Comparison of ENCODE assay signal across 19 mouse cellular contexts in genomic region chr11:54977385-54977937, GRCm38 (mm10). TPM values are rescaled to one million over a fixed set of nuclear protein-coding genes. Genes with fewer than 3 reads are reported as not detected.
A peak's percentile ranks its signal among the peaks of the same experiment; 100 is the strongest.
DNase-seq lines count a peak whose midpoint lies in the region; ATAC-seq lines count a peak whose summit lies in the region.
"Had no signal": no experiment of that assay in that cellular context is flagged by ENCODE, and none has a peak within 500 bp of the region (broad histone marks: within the 10 kb centered on the region; RNA-seq: fewer than 3 reads in every experiment).

No protein-coding gene starts in this region.

- peaks cover 28% of the 10 kb centered on the region for H3K4me1 ChIP-seq in heart, embryonic 15.5 days (replicated peaks)
- H3K4me1 ChIP-seq in intestine, embryonic 16.5 days (ENCODE audit: control insufficient read depth, insufficient read depth, low read length), result peaks cover 14% of the 10 kb centered on the region
- peaks cover 10% of the 10 kb centered on the region for H3K4me1 ChIP-seq in stomach, embryonic 16.5 days (ENCODE audit: control insufficient read depth, insufficient read depth, low read length)
- H3K4me1 ChIP-seq: embryonic facial prominence, embryonic 12.5 days had no signal

- no peak overlapping the region for H3K9ac ChIP-seq in heart, embryonic 15.5 days
- no peak overlapping the region for H3K9ac ChIP-seq in intestine, embryonic 16.5 days (ENCODE audit: low read depth, low read length)
- no peak overlapping the region for H3K9ac ChIP-seq in stomach, embryonic 16.5 days (ENCODE audit: low read length)
- H3K9ac ChIP-seq: embryonic facial prominence, embryonic 12.5 days; forebrain, embryonic 15.5 days; hindbrain, embryonic 12.5 days had no signal

- intact Hi-C loops in heart, postnatal 25 days (cut with DNase I), result no loop called here

- H3K27ac ChIP-seq in heart, embryonic 15.5 days, result 0 out of 2 replicates have a peak overlapping the region, but pooled peaks have one; percentile 26
- H3K27ac ChIP-seq in intestine, embryonic 16.5 days (ENCODE audit: low read length), result peak overlapping the region; percentile 20; the same call in 1 of the 2 replicates
- H3K27ac ChIP-seq in stomach, embryonic 16.5 days (ENCODE audit: low read length), result peak overlapping the region; percentile 78
- H3K27ac ChIP-seq: embryonic facial prominence, embryonic 12.5 days; forebrain, embryonic 15.5 days; hindbrain, embryonic 12.5 days had no signal

- H3K4me2 ChIP-seq in heart, embryonic 15.5 days, result no peak overlapping the region
- no peak overlapping the region for H3K4me2 ChIP-seq in intestine, embryonic 16.5 days (ENCODE audit: low read depth, low read length)
- H3K4me2 ChIP-seq in stomach, embryonic 16.5 days (ENCODE audit: low read depth, low read length), result no peak overlapping the region
- H3K4me2 ChIP-seq: embryonic facial prominence, embryonic 12.5 days; forebrain, embryonic 15.5 days; hindbrain, embryonic 12.5 days had no signal

- H3K27me3 ChIP-seq in heart, embryonic 15.5 days, result no peaks in the 10 kb centered on the region
- H3K27me3 ChIP-seq in intestine, embryonic 16.5 days (replicated peaks; ENCODE audit: control insufficient read depth, insufficient read depth, low read length), result no peaks in the 10 kb centered on the region
- no peaks in the 10 kb centered on the region for H3K27me3 ChIP-seq in stomach, embryonic 16.5 days (ENCODE audit: control insufficient read depth, insufficient read depth, low read length)
- H3K27me3 ChIP-seq: CH12.LX; embryonic facial prominence, embryonic 12.5 days; forebrain, embryonic 15.5 days; hindbrain, embryonic 12.5 days had no signal

- H3K36me3 ChIP-seq in heart, embryonic 15.5 days, result peaks cover 46% of the 10 kb centered on the region
- peaks cover 11% of the 10 kb centered on the region; the same call in 1 of the 2 replicates for H3K36me3 ChIP-seq in intestine, embryonic 16.5 days (ENCODE audit: control insufficient read depth, insufficient read depth, low read length)
- H3K36me3 ChIP-seq in stomach, embryonic 16.5 days (ENCODE audit: control insufficient read depth, insufficient read depth, low read length), result peaks cover 17% of the 10 kb centered on the region

- no peaks in the 10 kb centered on the region for H3K9me3 ChIP-seq in heart, embryonic 15.5 days (replicated peaks)
- no peaks in the 10 kb centered on the region for H3K9me3 ChIP-seq in intestine, embryonic 16.5 days (ENCODE audit: control insufficient read depth, low read length)
- no peaks in the 10 kb centered on the region for H3K9me3 ChIP-seq in stomach, embryonic 16.5 days (replicated peaks; ENCODE audit: control insufficient read depth, low read length)
- H3K9me3 ChIP-seq: embryonic facial prominence, embryonic 12.5 days; forebrain, embryonic 15.5 days; hindbrain, embryonic 12.5 days had no signal

- H3K4me3 ChIP-seq in heart, embryonic 15.5 days, result no peak overlapping the region
- no peak overlapping the region for H3K4me3 ChIP-seq in intestine, embryonic 16.5 days (ENCODE audit: low read length)
- no peak overlapping the region for H3K4me3 ChIP-seq in stomach, embryonic 16.5 days (replicated peaks; ENCODE audit: low read length)
- H3K4me3 ChIP-seq: embryonic facial prominence, embryonic 12.5 days; forebrain, embryonic 15.5 days; hindbrain, embryonic 12.5 days had no signal

- no peak for ATAC-seq in heart, embryonic 15.5 days (replicated peaks; ENCODE audit: insufficient number of reproducible peaks, insufficient read depth, low FRiP score, low read depth)
- ATAC-seq in intestine, embryonic 16.5 days, result 0 out of 2 replicates have a peak, but pooled peaks have one; percentile 13
- ATAC-seq in stomach, embryonic 16.5 days (ENCODE audit: insufficient read depth, low FRiP score), result peak; percentile 81
- ATAC-seq: forebrain, embryonic 15.5 days; hindbrain, embryonic 16.5 days; inflammation-experienced regulatory T-cells, adult 6 months had no signal

- 45% methylated on average over 6 of the region's 6 CpGs for WGBS in heart, embryonic 15.5 days
- WGBS in intestine, embryonic 16.5 days, result 44% methylated on average over 6 of the region's 6 CpGs
- 33% methylated on average over 6 of the region's 6 CpGs for WGBS in stomach, embryonic 16.5 days

- DNase-seq in heart, postnatal 25 days (ENCODE audit: low spot score), result no peak
- peak; percentile 34 for DNase-seq in MN1 (ENCODE audit: low spot score)
- DNase-seq in adrenal gland, adult 18-20 months (ENCODE audit: low spot score in 2 of 2), result no peak
- DNase-seq in right cerebral cortex, postnatal 25 days, result no peak
- DNase-seq: adrenal gland, postnatal 10 days; cerebellum, adult 11-12 months; cerebellum, adult 9-10 months; cerebellum, postnatal 25 days; gastrocnemius, postnatal 25 days; heart, postnatal 4 days had no signal

RNA-seq across cellular contexts. Expression of gene Tnip1, which starts 14.7 kb away (rescaled TPM):
- polyA plus RNA-seq in heart, embryonic 15.5 days (2015; fragmentation: Nextera tagmentation; extraction: Ambion mirVana), result 20.3 and 24.3 TPM in 2 replicates
- 10 to 100 TPM; 27.1 to 29.8 TPM for total RNA-seq in heart, postnatal 25 days (2021)
- 27.2 and 28.1 TPM in 2 replicates for polyA plus RNA-seq in intestine, embryonic 16.5 days (2015; fragmentation: Nextera tagmentation; extraction: Ambion mirVana)
- 21.3 and 23.1 TPM in 2 replicates for polyA plus RNA-seq in stomach, embryonic 16.5 days (2015; fragmentation: Nextera tagmentation; extraction: Ambion mirVana)
- 10 to 100 TPM; 63.7 to 85.8 TPM for total RNA-seq in adrenal gland, adult 18-20 months (2021)

RNA-seq across cellular contexts. Expression of gene Anxa6, which starts 55.8 kb away (rescaled TPM):
- 315 and 367 TPM in 2 replicates for polyA plus RNA-seq in heart, embryonic 15.5 days (2015; fragmentation: Nextera tagmentation; extraction: Ambion mirVana)
- total RNA-seq in heart, postnatal 25 days (2021), result 100 to 1,000 TPM; 240 to 246 TPM
- 235 and 247 TPM in 2 replicates for polyA plus RNA-seq in intestine, embryonic 16.5 days (2015; fragmentation: Nextera tagmentation; extraction: Ambion mirVana)
- 364 and 365 TPM in 2 replicates for polyA plus RNA-seq in stomach, embryonic 16.5 days (2015; fragmentation: Nextera tagmentation; extraction: Ambion mirVana)
- total RNA-seq in adrenal gland, adult 18-20 months (2021), result 100 to 1,000 TPM; 123 to 197 TPM

Comparison
In these comparisons a context has a peak if more than half of its experiments do, and no peak if none do; other contexts are left out.
1. H3K27ac ChIP-seq: peak in every context shown above with its lines; median percentile 78 in stomach, embryonic 16.5 days; 26 in heart, embryonic 15.5 days; 20 in intestine, embryonic 16.5 days.